In the genomic region with DNA sequence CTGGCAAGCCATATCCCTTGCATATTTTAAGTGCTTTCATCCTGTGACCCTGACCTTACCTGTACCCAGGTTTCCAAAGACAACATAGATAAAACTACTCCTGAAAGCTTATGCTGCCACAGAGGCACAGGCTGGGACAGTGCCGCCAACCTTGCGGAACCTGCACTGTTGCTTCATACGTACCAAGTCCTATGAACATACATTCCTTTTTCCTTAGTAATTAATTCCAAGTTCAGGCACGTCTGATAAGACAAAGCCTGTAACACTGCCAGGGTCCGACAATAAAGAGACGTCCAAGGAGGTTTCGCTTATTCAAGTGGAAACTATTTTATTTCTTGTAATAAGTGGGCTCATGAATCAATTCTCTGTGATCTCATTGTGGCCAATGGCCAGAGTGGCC, we compare ENCODE assay signal across 8 mouse cellular contexts.
A peak's percentile ranks its signal among the peaks of the same experiment; 100 is the strongest.
DNase-seq lines count a peak whose midpoint lies in the region; ATAC-seq and TF ChIP-seq lines count a peak whose summit lies in the region.
"Had no signal": no experiment of that assay in that cellular context is flagged by ENCODE, and none has a peak within 500 bp of the region (broad histone marks: within the 10 kb centered on the region; RNA-seq: fewer than 3 reads in every experiment).

No protein-coding gene starts in this region.

- peak; percentile 10 for DNase-seq in 3134 (ENCODE audit: extremely low read depth, insufficient read length, low spot score)
- peak; percentile 5 for DNase-seq in adipocyte (ENCODE audit: low spot score)
- no peak for DNase-seq in thymus, postnatal 10 days (ENCODE audit: low spot score in 2 of 2)
- DNase-seq in left cerebral cortex, adult 2 months (ENCODE audit: extremely low spot score in 1 of 2, low spot score in 2 of 2) = no peak

- intact Hi-C loops in left cerebral cortex, adult 2 months (cut with DNase I) = no loop called here

- WGBS in heart, embryonic 14.5 days = 18% methylated on average over 7 of the region's 7 CpGs
- 60% methylated on average over 7 of the region's 7 CpGs for WGBS in liver, embryonic 15.5 days (ENCODE audit: insufficient replicate concordance)
- WGBS in hindbrain, embryonic 16.5 days = 31% methylated on average over 7 of the region's 7 CpGs

- no peaks in the 10 kb centered on the region for H3K9me3 ChIP-seq in heart, embryonic 14.5 days (ENCODE audit: control insufficient read depth, low read length)
- H3K9me3 ChIP-seq in liver, embryonic 15.5 days (replicated peaks) = no peaks in the 10 kb centered on the region
- no peaks in the 10 kb centered on the region for H3K9me3 ChIP-seq in hindbrain, embryonic 16.5 days (ENCODE audit: control insufficient read depth, low read length)
- H3K9me3 ChIP-seq: midbrain, embryonic 12.5 days had no signal

- H3K4me2 ChIP-seq in heart, embryonic 14.5 days (ENCODE audit: low read length) = peak overlapping the region; percentile 48
- H3K4me2 ChIP-seq in liver, embryonic 15.5 days = no peak overlapping the region
- H3K4me2 ChIP-seq in hindbrain, embryonic 16.5 days (ENCODE audit: low read length) = no peak overlapping the region
- H3K4me2 ChIP-seq: midbrain, embryonic 12.5 days had no signal

- H3K4me1 ChIP-seq in heart, embryonic 14.5 days (ENCODE audit: control insufficient read depth in 2 of 2, insufficient read depth in 2 of 2, low read length in 2 of 2) = peaks cover 2 to 10% of the 10 kb centered on the region in 2 experiments; a peak in 2 of 4 replicates
- H3K4me1 ChIP-seq in liver, embryonic 15.5 days (replicated peaks) = no peaks in the 10 kb centered on the region
- H3K4me1 ChIP-seq in hindbrain, embryonic 16.5 days (ENCODE audit: control insufficient read depth, insufficient read depth, low read depth, low read length) = no peaks in the 10 kb centered on the region

- ATAC-seq in heart, embryonic 14.5 days (ENCODE audit: insufficient number of reproducible peaks, insufficient read depth, low FRiP score, low read depth) = peak; percentile 59; the same call in 1 of the 2 replicates
- ATAC-seq in liver, embryonic 15.5 days (ENCODE audit: insufficient read depth) = 0 out of 2 replicates have a peak, but pooled peaks have one; percentile 11
- no peak for ATAC-seq in hindbrain, embryonic 16.5 days

- H3K36me3 ChIP-seq in heart, embryonic 14.5 days (ENCODE audit: control insufficient read depth, insufficient read depth, low read length) = no peaks in the 10 kb centered on the region
- H3K36me3 ChIP-seq in liver, embryonic 15.5 days (replicated peaks) = no peaks in the 10 kb centered on the region
- H3K36me3 ChIP-seq in hindbrain, embryonic 16.5 days (ENCODE audit: control insufficient read depth, insufficient read depth, low read length) = no peaks in the 10 kb centered on the region
- H3K36me3 ChIP-seq: midbrain, embryonic 12.5 days had no signal

- no peak overlapping the region for H3K4me3 ChIP-seq in heart, embryonic 14.5 days (ENCODE audit: control insufficient read depth in 1 of 2, insufficient read depth in 1 of 2, low read depth in 1 of 2, low read length in 2 of 2)
- H3K4me3 ChIP-seq in liver, embryonic 15.5 days (replicated peaks) = no peak overlapping the region
- no peak overlapping the region for H3K4me3 ChIP-seq in left cerebral cortex, adult 2 months
- H3K4me3 ChIP-seq in hindbrain, embryonic 16.5 days (ENCODE audit: low read length) = no peak overlapping the region
- H3K4me3 ChIP-seq: midbrain, embryonic 12.5 days had no signal

- H3K9ac ChIP-seq in heart, embryonic 14.5 days (ENCODE audit: low read length) = 0 out of 2 replicates have a peak overlapping the region, but pooled peaks have one; percentile 21
- H3K9ac ChIP-seq in liver, embryonic 15.5 days = no peak overlapping the region
- no peak overlapping the region for H3K9ac ChIP-seq in hindbrain, embryonic 16.5 days (ENCODE audit: low read depth, low read length)
- H3K9ac ChIP-seq: midbrain, embryonic 12.5 days had no signal

- TF ChIP-seq CTCF in left cerebral cortex, adult 2 months (IDR thresholded peaks at IDR 0.05) = no peak

- H3K27ac ChIP-seq in heart, embryonic 14.5 days (replicated peaks in 1 of 2; ENCODE audit: control insufficient read depth in 1 of 2, insufficient read depth in 1 of 2, low read depth in 2 of 2, low read length in 2 of 2) = peak overlapping the region; percentile 55 to 77
- H3K27ac ChIP-seq in liver, embryonic 15.5 days (replicated peaks) = no peak overlapping the region
- no peak overlapping the region for H3K27ac ChIP-seq in left cerebral cortex, adult 2 months
- H3K27ac ChIP-seq in hindbrain, embryonic 16.5 days (ENCODE audit: low read depth, low read length) = no peak overlapping the region
- H3K27ac ChIP-seq: midbrain, embryonic 12.5 days had no signal

- H3K27me3 ChIP-seq in heart, embryonic 14.5 days (ENCODE audit: control insufficient read depth, insufficient read depth, low read length) = no peaks in the 10 kb centered on the region
- no peaks in the 10 kb centered on the region for H3K27me3 ChIP-seq in liver, embryonic 15.5 days
- H3K27me3 ChIP-seq in hindbrain, embryonic 16.5 days (replicated peaks; ENCODE audit: control insufficient read depth, insufficient read depth, low read length) = no peaks in the 10 kb centered on the region
- H3K27me3 ChIP-seq: midbrain, embryonic 12.5 days had no signal

Comparison
In these comparisons a context has a peak if more than half of its experiments do, and no peak if none do; other contexts are left out.
1. DNase-seq: peak in 3134 (single experiment) and adipocyte (single experiment); none in thymus, postnatal 10 days (0 of 2) and left cerebral cortex, adult 2 months (0 of 2).
2. H3K27ac ChIP-seq: peak in heart, embryonic 14.5 days (2 of 2); none in liver, embryonic 15.5 days (single experiment), left cerebral cortex, adult 2 months (single experiment) and hindbrain, embryonic 16.5 days (single experiment).